Mouse (Mus musculus) thymus, adult 2 months (tissue): ENCODE data around the gene Lrg1.

Source experiments
- CTCF ChIP-seq: fragments of 200-500 bp; IDR thresholded peaks from 2 replicates; pipeline ENCODE4 v1.5.1; 2012; ENCODE audit warnings: mild to moderate bottlenecking, control low read depth, low read length, moderate library complexity, borderline replicate concordance; ENCODE audit not compliant: control insufficient read depth, poor library complexity, insufficient read depth; ENCODE audit errors: extremely low read depth
- POLR2A ChIP-seq: fragments of 200-500 bp; IDR thresholded peaks from 2 replicates; pipeline ENCODE4 v1.6.1; 2012; ENCODE audit warnings: mild to moderate bottlenecking, low read length, control low read depth, moderate library complexity; ENCODE audit not compliant: control insufficient read depth, poor library complexity, insufficient read depth; ENCODE audit errors: extremely low read depth

- TF ChIP-seq CTCF (no peak), POLR2A (no peak)
Measured at GRCm38 (mm10) chr17:56092312-56092711, 29.5 kb downstream of the Lrg1 start.
